Mouse (Mus musculus) limb, embryonic 14.5 days (tissue): ENCODE results near the gene H2-DMa. TPM values are rescaled to one million over a fixed set of nuclear protein-coding genes. Genes with fewer than 3 reads are reported as not detected.

ENCODE experiments used
- ATAC-seq: fragments of 200-750 bp; cut with Nextera tagmentation; 2 replicates; pipeline ENCODE4 v1.8.0; 2017; ENCODE audit warnings: low read depth, moderate number of reproducible peaks, moderate TSS enrichment; ENCODE audit not compliant: low FRiP score
- DNase-seq: peaks from one replicate; pipeline ENCODE4 v3.0.0-alpha.2; 2015; ENCODE audit warnings: low spot score
- H3K27ac ChIP-seq: fragments of 300-500 bp; sonication (generic); replicated peaks from 2 replicates; pipeline ENCODE4 v1.5.1; 2014; ENCODE audit warnings: low read depth, mild to moderate bottlenecking, low read length, moderate library complexity, mixed read lengths
- H3K27me3 ChIP-seq: fragments of 300-500 bp; sonication (generic); 2 replicates; pipeline ENCODE4 v1.6.1; 2014; ENCODE audit warnings: low read length, mixed read lengths; ENCODE audit not compliant: control insufficient read depth, insufficient read depth
- H3K36me3 ChIP-seq: fragments of 300-500 bp; sonication (generic); 2 replicates; pipeline ENCODE4 v1.6.1; 2014; ENCODE audit warnings: mild to moderate bottlenecking, low read length, moderate library complexity, mixed read lengths; ENCODE audit not compliant: control insufficient read depth, insufficient read depth
- H3K4me1 ChIP-seq: fragments of 300-500 bp; sonication (generic); 2 replicates; pipeline ENCODE4 v1.6.1; 2014; ENCODE audit warnings: antibody characterized with exemption, low read length, mixed read lengths; ENCODE audit not compliant: control insufficient read depth, insufficient read depth
- H3K4me2 ChIP-seq: fragments of 300-500 bp; sonication (generic); replicated peaks from 2 replicates; pipeline ENCODE4 v1.6.1; 2014; ENCODE audit warnings: low read depth, mild to moderate bottlenecking, low read length, moderate library complexity; ENCODE audit not compliant: severe bottlenecking
- H3K4me3 ChIP-seq: fragments of 300-500 bp; sonication (generic); replicated peaks from 2 replicates; pipeline ENCODE4 v1.5.1; 2014; ENCODE audit warnings: low read length
- H3K9ac ChIP-seq: fragments of 300-500 bp; sonication (generic); 2 replicates; pipeline ENCODE4 v1.6.1; 2014; ENCODE audit warnings: mild to moderate bottlenecking, low read depth, low read length, moderate library complexity; ENCODE audit not compliant: severe bottlenecking
- H3K9me3 ChIP-seq: fragments of 300-500 bp; sonication (generic); 2 replicates; pipeline ENCODE4 v1.6.1; 2016; ENCODE audit warnings: low read length; ENCODE audit not compliant: control insufficient read depth
- POLR2A ChIP-seq: fragments of 200-500 bp; IDR thresholded peaks from 2 replicates; pipeline ENCODE4 v1.8.0; 2012; ENCODE audit warnings: inconsistent platforms, mild to moderate bottlenecking, moderate library complexity, borderline replicate concordance; ENCODE audit not compliant: insufficient read depth, insufficient read length; ENCODE audit errors: extremely low read depth
- WGBS: fragments of 180-500 bp; shearing (Covaris S2); extraction: QIAGEN DNeasy Blood & Tissue Kit; methylation state at CpG from one replicate; pipeline ENCODE4 v1.1.7; 2014; 5-methylcytosine and 5-hydroxymethylcytosine counted together
- polyA plus RNA-seq, 2 experiments: library from polyadenylated mRNA; depleted of rRNA in 1 of 2; stranded (reverse) in 1 of 2; unstranded in 1 of 2; fragments of >200 nt; fragmentation: Nextera tagmentation in 1 of 2; extraction: Ambion mirVana in 1 of 2; gene quantifications; 2 replicates each; pipeline versions ENCODE4 v1.2.1 to v1.2.3; 2012 to 2014

Gene H2-DMa
- polyA plus RNA-seq, 2 experiments, result 13.1 to 19.0 TPM

- H3K9me3 ChIP-seq, result no peaks in the 10 kb centered on the region
- no peak overlapping the region for H3K4me3 ChIP-seq
- 91% methylated on average over 11 of the region's 11 CpGs for WGBS
- peaks cover 19% of the 10 kb centered on the region for H3K27me3 ChIP-seq
- ATAC-seq (no peak), DNase-seq (no peak)
- no peaks in the 10 kb centered on the region; the same call in 1 of the 2 replicates for H3K4me1 ChIP-seq
- no peak overlapping the region for H3K9ac ChIP-seq
- H3K4me2 ChIP-seq, result no peak overlapping the region
- no peak overlapping the region for H3K27ac ChIP-seq
- TF ChIP-seq POLR2A, result no peak
- no peaks in the 10 kb centered on the region for H3K36me3 ChIP-seq
Measured at GRCm38 (mm10) chr17:34079002-34079401, 40.3 kb upstream of the H2-DMa start.

- peak; percentile 68 for DNase-seq
- H3K4me1 ChIP-seq, result no peaks in the 10 kb centered on the region; the same call in 1 of the 2 replicates
- TF ChIP-seq POLR2A, result no peak
- no peaks in the 10 kb centered on the region for H3K36me3 ChIP-seq
- H3K4me2 ChIP-seq, result no peak overlapping the region
- H3K9ac ChIP-seq, result no peak overlapping the region
- peak; percentile 76; the same call in 1 of the 2 replicates for ATAC-seq
- H3K27me3 ChIP-seq, result peaks cover 19% of the 10 kb centered on the region
- H3K27ac ChIP-seq, result no peak overlapping the region
- no peaks in the 10 kb centered on the region for H3K9me3 ChIP-seq
- 23% methylated on average over 5 of the region's 5 CpGs for WGBS
- no peak overlapping the region for H3K4me3 ChIP-seq
Measured at GRCm38 (mm10) chr17:34079621-34080020, 39.7 kb upstream of the H2-DMa start.

- H3K9ac ChIP-seq, result peak overlapping the region; percentile 4; the same call in 1 of the 2 replicates
- no peak for ATAC-seq
- no peak overlapping the region for H3K27ac ChIP-seq
- DNase-seq, result no peak
- H3K36me3 ChIP-seq, result no peaks in the 10 kb centered on the region
- no peak for TF ChIP-seq POLR2A
- H3K9me3 ChIP-seq, result no peaks in the 10 kb centered on the region
- 5% methylated on average over 8 of the region's 8 CpGs for WGBS
- H3K4me1 ChIP-seq, result no peaks in the 10 kb centered on the region
- H3K4me2 ChIP-seq, result no peak overlapping the region
- no peaks in the 10 kb centered on the region for H3K27me3 ChIP-seq
- H3K4me3 ChIP-seq, result no peak overlapping the region
Measured at GRCm38 (mm10) chr17:34083104-34083503, 36.2 kb upstream of the H2-DMa start.

- ATAC-seq (no peak), DNase-seq (no peak)
- Histone ChIP-seq H3K27ac (no peak overlapping the region), H3K4me1 (no peaks in the 10 kb centered on the region), H3K9ac (no peak overlapping the region), H3K4me3 (no peak overlapping the region), H3K36me3 (no peaks in the 10 kb centered on the region), H3K27me3 (no peaks in the 10 kb centered on the region), H3K4me2 (no peak overlapping the region), H3K9me3 (no peaks in the 10 kb centered on the region)
- no peak for TF ChIP-seq POLR2A
- WGBS, result 59% methylated on average over 2 of the region's 2 CpGs
Measured at GRCm38 (mm10) chr17:34087386-34087785, 32.0 kb upstream of the H2-DMa start.

DNA sequence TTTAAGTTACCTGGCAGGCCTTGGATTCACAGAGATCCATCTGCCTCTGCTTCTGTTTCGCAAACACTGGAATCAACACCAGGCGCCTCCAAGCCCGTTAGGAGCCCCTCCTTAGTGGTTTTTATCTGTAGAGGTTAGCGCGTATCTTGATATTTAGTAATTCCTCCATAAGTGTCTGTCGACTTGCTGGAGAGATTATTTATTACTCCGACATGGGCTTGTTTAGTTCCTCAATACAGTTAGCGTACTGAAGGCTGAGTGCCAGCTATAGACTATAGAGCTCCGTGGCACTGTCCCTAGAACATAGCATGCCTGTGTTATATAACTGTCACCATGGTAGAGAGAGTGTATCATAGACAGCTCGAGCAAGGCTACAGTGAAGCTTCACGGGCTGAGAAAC lies 31.2 kb upstream of the H2-DMa start:
- Histone ChIP-seq H3K9ac (no peak overlapping the region), H3K27me3 (no peaks in the 10 kb centered on the region), H3K4me3 (no peak overlapping the region), H3K4me2 (no peak overlapping the region), H3K27ac (no peak overlapping the region), H3K9me3 (no peaks in the 10 kb centered on the region), H3K4me1 (no peaks in the 10 kb centered on the region), H3K36me3 (no peaks in the 10 kb centered on the region)
- WGBS, result 82% methylated on average over 11 of the region's 11 CpGs
- no peak for DNase-seq
- TF ChIP-seq POLR2A, result no peak
- no peak for ATAC-seq

- H3K9me3 ChIP-seq, result no peaks in the 10 kb centered on the region
- no peak for TF ChIP-seq POLR2A
- DNase-seq, result no peak
- H3K27me3 ChIP-seq, result no peaks in the 10 kb centered on the region
- WGBS, result 50% methylated on average over 7 of the region's 7 CpGs
- H3K4me1 ChIP-seq, result no peaks in the 10 kb centered on the region
- no peak for ATAC-seq
- H3K27ac ChIP-seq, result no peak overlapping the region
- H3K9ac ChIP-seq, result no peak overlapping the region
- H3K4me3 ChIP-seq, result no peak overlapping the region
- no peaks in the 10 kb centered on the region for H3K36me3 ChIP-seq
- H3K4me2 ChIP-seq, result no peak overlapping the region
Measured at GRCm38 (mm10) chr17:34090923-34091322, 28.4 kb upstream of the H2-DMa start.
